Mouse (Mus musculus) neural tube, embryonic 14.5 days (tissue): ENCODE data around the gene Gm10188. TPM values are rescaled to one million over a fixed set of nuclear protein-coding genes. Genes with fewer than 3 reads are reported as not detected.

Experiments used
- ATAC-seq: fragments of 200-750 bp; cut with Nextera tagmentation; 2 replicates; pipeline ENCODE4 v1.8.0; 2017; ENCODE audit warnings: low read depth, mild to moderate bottlenecking, moderate TSS enrichment, moderate library complexity
- H3K27ac ChIP-seq: fragments of 300-500 bp; sonication (generic); 2 replicates; pipeline ENCODE4 v1.5.1; 2014; ENCODE audit warnings: low read depth, mild to moderate bottlenecking, control low read depth, low read length, moderate library complexity, mixed read lengths
- H3K27me3 ChIP-seq: fragments of 300-500 bp; sonication (generic); 2 replicates; pipeline ENCODE4 v1.6.1; 2014; ENCODE audit warnings: low read length; ENCODE audit not compliant: control insufficient read depth, insufficient read depth
- H3K36me3 ChIP-seq: fragments of 300-500 bp; sonication (generic); 2 replicates; pipeline ENCODE4 v1.6.1; 2014; ENCODE audit warnings: low read length, mixed read lengths; ENCODE audit not compliant: control insufficient read depth, insufficient read depth
- H3K4me1 ChIP-seq: fragments of 300-500 bp; sonication (generic); 2 replicates; pipeline ENCODE4 v1.6.1; 2014; ENCODE audit warnings: low read length; ENCODE audit not compliant: control insufficient read depth, insufficient read depth
- H3K4me2 ChIP-seq: fragments of 300-500 bp; sonication (generic); 2 replicates; pipeline ENCODE4 v1.6.1; 2014; ENCODE audit warnings: mild to moderate bottlenecking, low read depth, low read length, control low read depth
- H3K4me3 ChIP-seq: fragments of 300-500 bp; sonication (generic); 2 replicates; pipeline ENCODE4 v1.5.1; 2014; ENCODE audit warnings: low read depth, low read length, control low read depth, mixed read lengths
- H3K9ac ChIP-seq: fragments of 300-500 bp; sonication (generic); replicated peaks from 2 replicates; pipeline ENCODE4 v1.6.1; 2014; ENCODE audit warnings: low read depth, mild to moderate bottlenecking, control low read depth, low read length, mixed read lengths
- H3K9me3 ChIP-seq: fragments of 300-500 bp; sonication (generic); 2 replicates; pipeline ENCODE4 v1.6.1; 2016; ENCODE audit warnings: low read length; ENCODE audit not compliant: control insufficient read depth
- WGBS: fragments of 180-500 bp; shearing (Covaris S2); extraction: QIAGEN DNeasy Blood & Tissue Kit; methylation state at CpG from one replicate; pipeline ENCODE4 v1.1.7; 2014; 5-methylcytosine and 5-hydroxymethylcytosine counted together
- polyA plus RNA-seq: library from polyadenylated mRNA; unstranded; fragments of >200 nt; fragmentation: Nextera tagmentation; extraction: Ambion mirVana; gene quantifications from 2 replicates; pipeline ENCODE4 v1.2.1, GENCODE M21; 2014

Gene Gm10188
- polyA plus RNA-seq, 1 experiment from 2014 or later: 0.74 TPM

- WGBS: 76% methylated on average over 7 of the region's 7 CpGs
- no peak overlapping the region for H3K4me2 ChIP-seq
- no peaks in the 10 kb centered on the region for H3K4me1 ChIP-seq
- no peaks in the 10 kb centered on the region for H3K27me3 ChIP-seq
- no peaks in the 10 kb centered on the region for H3K9me3 ChIP-seq
- H3K9ac ChIP-seq: no peak overlapping the region
- no peak overlapping the region for H3K27ac ChIP-seq
- no peak for ATAC-seq
- H3K36me3 ChIP-seq: no peaks in the 10 kb centered on the region
- H3K4me3 ChIP-seq: no peak overlapping the region
Observed at GRCm38 (mm10) chr1:132264577-132264976, 35.0 kb upstream of the Gm10188 start.

- Histone ChIP-seq H3K4me2 (no peak overlapping the region), H3K9ac (no peak overlapping the region), H3K9me3 (no peaks in the 10 kb centered on the region), H3K4me1 (no peaks in the 10 kb centered on the region), H3K36me3 (no peaks in the 10 kb centered on the region), H3K4me3 (no peak overlapping the region), H3K27ac (no peak overlapping the region), H3K27me3 (no peaks in the 10 kb centered on the region)
- ATAC-seq: no peak
- 76% methylated on average over 4 of the region's 4 CpGs for WGBS
Observed at GRCm38 (mm10) chr1:132263618-132264017, 34.1 kb upstream of the Gm10188 start.

GRCm38 (mm10) chr1:132261058-132261457 is 31.5 kb upstream of the Gm10188 start:
- Histone ChIP-seq H3K27ac (no peak overlapping the region), H3K9me3 (no peaks in the 10 kb centered on the region), H3K27me3 (no peaks in the 10 kb centered on the region), H3K36me3 (no peaks in the 10 kb centered on the region), H3K4me3 (no peak overlapping the region), H3K4me1 (no peaks in the 10 kb centered on the region), H3K9ac (no peak overlapping the region), H3K4me2 (no peak overlapping the region)
- ATAC-seq: no peak
- 71% methylated on average over 5 of the region's 5 CpGs for WGBS

- H3K4me1 ChIP-seq: no peaks in the 10 kb centered on the region
- no peak overlapping the region for H3K9ac ChIP-seq
- H3K4me3 ChIP-seq: no peak overlapping the region
- ATAC-seq: no peak
- H3K4me2 ChIP-seq: no peak overlapping the region
- H3K9me3 ChIP-seq: no peaks in the 10 kb centered on the region
- 91% methylated on average over 1 of the region's 1 CpGs for WGBS
- H3K36me3 ChIP-seq: no peaks in the 10 kb centered on the region
- H3K27ac ChIP-seq: no peak overlapping the region
- no peaks in the 10 kb centered on the region for H3K27me3 ChIP-seq
Observed at GRCm38 (mm10) chr1:132260331-132260730, 30.8 kb upstream of the Gm10188 start.

GRCm38 (mm10) chr1:132254467-132254866 is 24.9 kb upstream of the Gm10188 start:
- no peaks in the 10 kb centered on the region for H3K4me1 ChIP-seq
- no peak overlapping the region for H3K27ac ChIP-seq
- no peaks in the 10 kb centered on the region for H3K27me3 ChIP-seq
- no peak for ATAC-seq
- H3K4me3 ChIP-seq: no peak overlapping the region
- H3K9ac ChIP-seq: no peak overlapping the region
- H3K36me3 ChIP-seq: no peaks in the 10 kb centered on the region
- WGBS: 81% methylated on average over 6 of the region's 6 CpGs
- H3K4me2 ChIP-seq: no peak overlapping the region
- H3K9me3 ChIP-seq: no peaks in the 10 kb centered on the region

- Histone ChIP-seq H3K27ac (no peak overlapping the region), H3K9ac (no peak overlapping the region), H3K27me3 (no peaks in the 10 kb centered on the region), H3K4me3 (no peak overlapping the region), H3K4me1 (no peaks in the 10 kb centered on the region), H3K36me3 (no peaks in the 10 kb centered on the region), H3K9me3 (no peaks in the 10 kb centered on the region), H3K4me2 (no peak overlapping the region)
- WGBS: 93% methylated on average over 4 of the region's 4 CpGs
- ATAC-seq: no peak
Observed at GRCm38 (mm10) chr1:132246641-132247040, 17.1 kb upstream of the Gm10188 start.

- no peak overlapping the region for H3K4me2 ChIP-seq
- no peaks in the 10 kb centered on the region for H3K9me3 ChIP-seq
- no peak for ATAC-seq
- H3K9ac ChIP-seq: no peak overlapping the region
- no peaks in the 10 kb centered on the region for H3K4me1 ChIP-seq
- H3K27ac ChIP-seq: no peak overlapping the region
- H3K27me3 ChIP-seq: no peaks in the 10 kb centered on the region
- H3K4me3 ChIP-seq: no peak overlapping the region
- 69% methylated on average over 6 of the region's 6 CpGs for WGBS
- no peaks in the 10 kb centered on the region for H3K36me3 ChIP-seq
Observed at GRCm38 (mm10) chr1:132246137-132246536, 16.6 kb upstream of the Gm10188 start.

GRCm38 (mm10) chr1:132245010-132245409 is 15.4 kb upstream of the Gm10188 start:
- no peak overlapping the region for H3K9ac ChIP-seq
- H3K27me3 ChIP-seq: no peaks in the 10 kb centered on the region
- no peak overlapping the region for H3K4me2 ChIP-seq
- no peaks in the 10 kb centered on the region for H3K36me3 ChIP-seq
- H3K27ac ChIP-seq: no peak overlapping the region
- WGBS: 61% methylated on average over 4 of the region's 5 CpGs
- H3K4me3 ChIP-seq: no peak overlapping the region
- ATAC-seq: no peak
- no peaks in the 10 kb centered on the region for H3K9me3 ChIP-seq
- H3K4me1 ChIP-seq: no peaks in the 10 kb centered on the region

GRCm38 (mm10) chr1:132237585-132238159 is 8.1 kb upstream of the Gm10188 start:
- Histone ChIP-seq H3K27me3 (0 out of 2 replicates have a peak, but pooled peaks cover 2% of the 10 kb centered on the region), H3K4me1 (no peaks in the 10 kb centered on the region), H3K4me2 (no peak overlapping the region), H3K27ac (no peak overlapping the region), H3K36me3 (no peaks in the 10 kb centered on the region), H3K9ac (no peak overlapping the region), H3K9me3 (no peaks in the 10 kb centered on the region), H3K4me3 (no peak overlapping the region)
- WGBS: 26% methylated on average over 6 of the region's 6 CpGs
- no peak for ATAC-seq
